Mouse (Mus musculus): ENCODE data around the gene Adgrg2.

Adgrg2 gene

GRCm38 (mm10) chrX:160502048-160503041 is 111.9 kb downstream of the Adgrg2 start, which contains the start of gene Phka2:
Gene Phka2, plus strand, starts transcription at chrX:160502166.
- peak; percentile 91 for DNase-seq

GRCm38 (mm10) chrX:160509046-160509445 is 118.6 kb downstream of the Adgrg2 start:
- no peak for DNase-seq

- no peak for DNase-seq
Observed at GRCm38 (mm10) chrX:160510197-160510596, 119.7 kb downstream of the Adgrg2 start.

- no peak for DNase-seq
Observed at GRCm38 (mm10) chrX:160516027-160516426, 125.5 kb downstream of the Adgrg2 start.

- DNase-seq, result no peak
Observed at GRCm38 (mm10) chrX:160542772-160543171, 152.3 kb downstream of the Adgrg2 start.
